Mouse (Mus musculus) heart, embryonic 11.5 days (tissue): ENCODE measurements at regions not wholly inside any gene's neighbourhood (a gene's known extent, or its start where the extent isn't known, plus 50 kb on each side); places are given as distances from the start of the nearest gene placed in this dataset.

Experiments used
- ATAC-seq: fragments of 200-750 bp; cut with Nextera tagmentation; replicated peaks from 2 replicates; pipeline ENCODE4 v1.8.0; 2017; ENCODE audit warnings: moderate library complexity; ENCODE audit not compliant: insufficient number of reproducible peaks, low FRiP score, low TSS enrichment
- H3K27ac ChIP-seq: fragments of 300-500 bp; sonication (generic); 2 replicates; pipeline ENCODE4 v1.5.1; 2014; ENCODE audit warnings: mild to moderate bottlenecking, low read depth, low read length
- H3K27me3 ChIP-seq: fragments of 300-500 bp; sonication (generic); 2 replicates; pipeline ENCODE4 v1.6.1; 2014; ENCODE audit warnings: mild to moderate bottlenecking, low read length, mixed read lengths; ENCODE audit not compliant: control insufficient read depth, insufficient read depth
- H3K36me3 ChIP-seq: fragments of 300-500 bp; sonication (generic); 2 replicates; pipeline ENCODE4 v1.6.1; 2014; ENCODE audit warnings: mild to moderate bottlenecking, low read length, moderate library complexity, mixed read lengths; ENCODE audit not compliant: control insufficient read depth, insufficient read depth
- H3K4me1 ChIP-seq: fragments of 300-500 bp; sonication (generic); 2 replicates; pipeline ENCODE4 v1.6.1; 2014; ENCODE audit warnings: low read length; ENCODE audit not compliant: control insufficient read depth, insufficient read depth
- H3K4me2 ChIP-seq: fragments of 300-500 bp; sonication (generic); 2 replicates; pipeline ENCODE4 v1.6.1; 2014; ENCODE audit warnings: mild to moderate bottlenecking, moderate library complexity
- H3K4me3 ChIP-seq: fragments of 300-500 bp; sonication (generic); 2 replicates; pipeline ENCODE4 v1.5.1; 2014; ENCODE audit warnings: low read depth, low read length
- H3K9ac ChIP-seq: fragments of 300-500 bp; sonication (generic); 2 replicates; pipeline ENCODE4 v1.6.1; 2014; ENCODE audit warnings: mild to moderate bottlenecking, low read depth, low read length, moderate library complexity
- H3K9me3 ChIP-seq: fragments of 300-500 bp; sonication (generic); replicated peaks from 2 replicates; pipeline ENCODE4 v1.6.1; 2016; ENCODE audit warnings: low read length; ENCODE audit not compliant: control insufficient read depth
- WGBS: fragments of 180-500 bp; shearing (Covaris S2); extraction: QIAGEN DNeasy Blood & Tissue Kit; methylation state at CpG from one replicate; pipeline ENCODE4 v1.1.7; 2014; ENCODE audit not compliant: insufficient replicate concordance; 5-methylcytosine and 5-hydroxymethylcytosine counted together

- ATAC-seq, result no peak
- H3K4me1 ChIP-seq, result no peaks in the 10 kb centered on the region
- H3K4me2 ChIP-seq, result no peak overlapping the region
- no peaks in the 10 kb centered on the region for H3K36me3 ChIP-seq
- no peak overlapping the region for H3K4me3 ChIP-seq
- H3K9me3 ChIP-seq, result no peaks in the 10 kb centered on the region
- 71% methylated on average over 4 of the region's 4 CpGs for WGBS
- H3K9ac ChIP-seq, result no peak overlapping the region
- H3K27me3 ChIP-seq, result no peaks in the 10 kb centered on the region
- H3K27ac ChIP-seq, result no peak overlapping the region
Measured at GRCm38 (mm10) chr15:67048621-67049020, 547.9 kb upstream of the Lrrc6 start.

DNA sequence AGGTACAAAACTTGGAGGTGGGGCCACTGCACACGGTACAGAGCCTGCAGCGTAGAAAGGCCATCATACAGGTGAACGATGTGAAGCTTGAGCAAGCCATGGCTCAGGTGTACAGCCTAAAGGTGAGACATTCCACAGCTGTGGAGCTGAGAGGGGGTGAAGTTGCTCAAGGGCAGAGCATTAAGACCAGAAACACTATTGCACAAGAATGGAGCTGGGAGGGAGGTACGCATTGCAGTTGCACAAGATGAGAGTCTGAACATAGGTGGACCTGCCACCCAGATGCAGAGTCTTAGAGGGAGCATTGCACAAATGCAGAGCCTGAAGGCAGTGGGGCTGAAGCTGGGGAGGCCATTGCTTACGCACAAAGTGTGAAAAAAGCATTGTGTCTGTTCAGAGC, 547.4 kb upstream of the Lrrc6 start:
- H3K9me3 ChIP-seq, result no peaks in the 10 kb centered on the region
- WGBS, result 87% methylated on average over 5 of the region's 5 CpGs

DNA sequence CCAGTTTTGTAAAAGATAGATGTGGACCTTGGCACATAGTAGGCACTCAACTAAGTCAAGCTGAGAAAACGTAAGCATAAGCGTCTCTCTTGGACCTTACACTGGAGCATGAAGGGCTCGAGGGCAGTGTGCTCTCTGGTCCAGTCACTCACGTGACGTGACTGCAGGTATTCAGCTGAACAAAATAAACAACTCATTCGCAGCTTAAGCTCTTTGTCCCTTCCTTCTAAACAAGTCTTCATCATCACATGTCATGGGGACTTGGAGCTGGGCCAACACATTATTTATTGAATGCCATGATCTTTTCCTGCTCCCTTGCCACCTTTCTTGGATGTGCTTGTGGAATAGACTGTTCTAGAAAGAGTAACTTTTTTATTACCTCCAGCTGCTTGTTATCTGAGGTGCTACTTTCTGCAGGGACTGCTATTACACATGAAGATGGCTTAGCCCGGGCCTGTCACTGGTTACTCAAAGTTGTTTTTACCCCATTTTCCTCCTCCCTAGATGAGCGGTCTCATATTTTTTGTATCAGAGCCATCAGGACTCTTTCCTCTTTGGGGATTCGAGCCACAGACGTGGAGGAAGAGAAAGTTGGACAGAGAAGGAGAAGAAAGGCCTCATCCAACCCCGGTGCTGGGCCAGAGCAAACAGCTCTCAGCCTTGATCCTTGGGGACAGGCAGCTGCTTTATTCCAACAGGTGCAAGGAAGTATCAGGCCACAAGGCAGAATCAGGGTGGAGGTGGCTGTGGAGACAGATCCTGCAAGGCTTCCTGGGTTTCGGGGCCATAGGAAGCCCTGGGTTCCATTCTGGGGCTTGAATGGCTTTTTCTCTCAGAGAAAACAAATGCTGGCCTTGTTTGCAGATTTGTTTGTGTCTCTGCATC, 545.5 kb upstream of the Lrrc6 start:
- no peak overlapping the region for H3K9ac ChIP-seq
- WGBS, result 74% methylated on average over 12 of the region's 12 CpGs

More for the DNA sequence above, 547.4 kb upstream of the Lrrc6 start:
- no peak for ATAC-seq
- Histone ChIP-seq H3K27ac (no peak overlapping the region), H3K27me3 (no peaks in the 10 kb centered on the region), H3K36me3 (no peaks in the 10 kb centered on the region), H3K4me3 (no peak overlapping the region), H3K9ac (no peak overlapping the region), H3K4me1 (no peaks in the 10 kb centered on the region), H3K4me2 (no peak overlapping the region)

GRCm38 (mm10) chr15:67045329-67045728, 544.6 kb upstream of the Lrrc6 start:
- H3K9me3 ChIP-seq, result no peaks in the 10 kb centered on the region
- WGBS, result 43% methylated on average over 3 of the region's 3 CpGs
- no peaks in the 10 kb centered on the region for H3K36me3 ChIP-seq
- H3K27ac ChIP-seq, result no peak overlapping the region
- H3K27me3 ChIP-seq, result no peaks in the 10 kb centered on the region
- H3K4me3 ChIP-seq, result no peak overlapping the region
- H3K4me1 ChIP-seq, result peaks cover 2% of the 10 kb centered on the region
- no peak for ATAC-seq
- no peak overlapping the region for H3K9ac ChIP-seq
- H3K4me2 ChIP-seq, result no peak overlapping the region

More for the DNA sequence above, 545.5 kb upstream of the Lrrc6 start:
- no peaks in the 10 kb centered on the region for H3K4me1 ChIP-seq
- ATAC-seq, result no peak
- no peak overlapping the region for H3K4me3 ChIP-seq
- H3K27me3 ChIP-seq, result no peaks in the 10 kb centered on the region
- H3K4me2 ChIP-seq, result no peak overlapping the region
- no peaks in the 10 kb centered on the region for H3K36me3 ChIP-seq
- no peaks in the 10 kb centered on the region for H3K9me3 ChIP-seq
- H3K27ac ChIP-seq, result no peak overlapping the region

- Histone ChIP-seq H3K36me3 (no peaks in the 10 kb centered on the region), H3K4me2 (no peak overlapping the region), H3K9ac (no peak overlapping the region), H3K4me1 (peaks cover 7% of the 10 kb centered on the region), H3K9me3 (no peaks in the 10 kb centered on the region), H3K27me3 (no peaks in the 10 kb centered on the region), H3K4me3 (no peak overlapping the region), H3K27ac (no peak overlapping the region)
- 86% methylated on average over 4 of the region's 4 CpGs for WGBS
- ATAC-seq, result no peak
Measured at GRCm38 (mm10) chr15:67044806-67045205, 544.1 kb upstream of the Lrrc6 start.

GRCm38 (mm10) chr15:67042131-67042530, 541.4 kb upstream of the Lrrc6 start:
- Histone ChIP-seq H3K4me3 (no peak overlapping the region), H3K4me1 (peaks cover 9% of the 10 kb centered on the region), H3K27me3 (no peaks in the 10 kb centered on the region), H3K36me3 (no peaks in the 10 kb centered on the region), H3K27ac (no peak overlapping the region), H3K9me3 (no peaks in the 10 kb centered on the region), H3K9ac (no peak overlapping the region), H3K4me2 (no peak overlapping the region)
- 74% methylated on average over 2 of the region's 2 CpGs for WGBS
- no peak for ATAC-seq

DNA sequence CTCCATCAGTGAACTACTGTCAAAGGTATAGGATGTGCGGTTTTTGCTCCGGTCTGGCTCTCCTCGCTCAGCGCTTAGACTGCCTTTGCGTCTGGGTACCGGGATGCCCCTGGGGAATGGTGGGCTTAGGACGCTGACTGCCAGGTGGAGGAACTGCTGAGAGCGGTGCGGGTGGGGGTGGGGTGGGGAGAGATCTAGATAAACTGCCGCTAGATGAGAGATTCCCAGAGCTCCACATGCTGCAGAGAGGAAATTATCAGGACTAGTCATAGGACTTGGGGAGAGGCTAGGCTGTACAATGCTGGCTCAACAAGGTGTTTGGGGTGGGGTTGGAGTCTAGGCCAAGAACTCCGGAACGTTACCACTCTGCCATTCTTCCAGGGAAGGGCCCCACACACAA, 539.5 kb upstream of the Lrrc6 start:
- Histone ChIP-seq H3K4me3 (peak overlapping the region; percentile 52), H3K27ac (no peak overlapping the region), H3K36me3 (no peaks in the 10 kb centered on the region), H3K4me2 (peak overlapping the region; percentile 82), H3K27me3 (no peaks in the 10 kb centered on the region), H3K9me3 (no peaks in the 10 kb centered on the region), H3K4me1 (peaks cover 18% of the 10 kb centered on the region), H3K9ac (peak overlapping the region; percentile 79; the same call in 1 of the 2 replicates)
- no peak for ATAC-seq
- WGBS, result 26% methylated on average over 12 of the region's 12 CpGs

- Histone ChIP-seq H3K4me3 (peak overlapping the region; percentile 52), H3K36me3 (no peaks in the 10 kb centered on the region), H3K9ac (peak overlapping the region; percentile 79), H3K4me2 (peak overlapping the region; percentile 82), H3K4me1 (peaks cover 18% of the 10 kb centered on the region), H3K27me3 (no peaks in the 10 kb centered on the region), H3K27ac (peak overlapping the region; percentile 57), H3K9me3 (no peaks in the 10 kb centered on the region)
- ATAC-seq, result peak; percentile 79
- WGBS, result 3% methylated on average over 16 of the region's 16 CpGs
Measured at GRCm38 (mm10) chr15:67039421-67039907, 538.8 kb upstream of the Lrrc6 start.

DNA sequence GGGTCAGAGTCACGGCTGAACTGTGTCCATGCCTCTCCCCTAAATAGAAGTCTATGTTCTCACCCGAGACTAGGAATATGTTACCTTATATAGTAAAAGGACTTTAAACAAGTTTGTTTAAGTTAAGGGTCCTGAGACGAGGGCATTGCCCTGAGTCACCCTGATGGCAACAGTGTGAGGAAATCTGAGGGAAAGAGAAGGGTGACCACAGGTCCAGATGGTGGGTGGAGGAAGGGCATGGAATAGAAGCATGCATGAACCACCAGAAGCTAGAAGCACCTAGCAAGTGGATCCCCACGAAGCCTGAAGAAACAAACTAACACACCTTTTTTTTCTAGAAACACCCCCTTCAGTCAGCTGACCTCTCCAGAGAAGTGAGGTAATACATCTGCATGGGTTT, 536.9 kb upstream of the Lrrc6 start:
- no peak overlapping the region for H3K27ac ChIP-seq
- peaks cover 18% of the 10 kb centered on the region for H3K4me1 ChIP-seq
- no peak overlapping the region for H3K4me3 ChIP-seq
- no peak overlapping the region for H3K9ac ChIP-seq
- no peaks in the 10 kb centered on the region for H3K36me3 ChIP-seq
- H3K27me3 ChIP-seq, result no peaks in the 10 kb centered on the region
- H3K9me3 ChIP-seq, result no peaks in the 10 kb centered on the region
- 64% methylated on average over 4 of the region's 4 CpGs for WGBS
- no peak overlapping the region for H3K4me2 ChIP-seq
- no peak for ATAC-seq
